Mouse (Mus musculus) hindbrain, postnatal 0 days (tissue): ENCODE measurements around the gene Tagap. TPM values are rescaled to one million over a fixed set of nuclear protein-coding genes. Genes with fewer than 3 reads are reported as not detected.
"Not testable (repeated sequence)": the region's sequence is repeated elsewhere in the genome, so short reads cannot be mapped to it uniquely, and the experiment has no call there.

Experiments
- ATAC-seq: fragments of 200-750 bp; cut with Nextera tagmentation; 2 replicates; pipeline ENCODE4 v1.8.0; 2017; ENCODE audit warnings: mild to moderate bottlenecking, moderate TSS enrichment, moderate library complexity
- DNase-seq: peaks from one replicate; pipeline ENCODE4 v3.0.0-alpha.2; 2015; ENCODE audit warnings: low spot score
- H3K27ac ChIP-seq: fragments of 300-500 bp; sonication (generic); 2 replicates; pipeline ENCODE4 v1.5.1; 2014; ENCODE audit warnings: mild to moderate bottlenecking
- H3K27me3 ChIP-seq: fragments of 300-500 bp; sonication (generic); 2 replicates; pipeline ENCODE4 v1.6.1; 2014; ENCODE audit warnings: low read length, mixed read lengths; ENCODE audit not compliant: insufficient read depth
- H3K36me3 ChIP-seq: fragments of 300-500 bp; sonication (generic); 2 replicates; pipeline ENCODE4 v1.6.1; 2014; ENCODE audit warnings: low read length, mixed read lengths; ENCODE audit not compliant: insufficient read depth
- H3K4me1 ChIP-seq: fragments of 300-500 bp; sonication (generic); 2 replicates; pipeline ENCODE4 v1.6.1; 2014; ENCODE audit warnings: antibody characterized with exemption, low read length, mixed read lengths; ENCODE audit not compliant: insufficient read depth
- H3K4me2 ChIP-seq: fragments of 300-500 bp; sonication (generic); 2 replicates; pipeline ENCODE4 v1.6.1; 2014; ENCODE audit warnings: low read depth, mild to moderate bottlenecking, low read length, moderate library complexity, mixed read lengths
- H3K4me3 ChIP-seq: fragments of 300-500 bp; sonication (generic); 2 replicates; pipeline ENCODE4 v1.5.1; 2014; ENCODE audit warnings: low read length
- H3K9ac ChIP-seq: fragments of 300-500 bp; sonication (generic); replicated peaks from 2 replicates; pipeline ENCODE4 v1.6.1; 2014; ENCODE audit warnings: mild to moderate bottlenecking, low read length, moderate library complexity, mixed read lengths
- H3K9me3 ChIP-seq: fragments of 300-500 bp; sonication (generic); 2 replicates; pipeline ENCODE4 v1.6.1; 2016; ENCODE audit warnings: low read length, mixed read lengths
- CTCF ChIP-seq: IDR thresholded peaks from 2 replicates; pipeline ENCODE4 v1.5.1; 2016; ENCODE audit warnings: antibody characterized with exemption, control low read depth, low read depth
- WGBS: fragments of 180-500 bp; shearing (Covaris S2); extraction: QIAGEN DNeasy Blood & Tissue Kit; methylation state at CpG from one replicate; pipeline ENCODE4 v1.1.7; 2014; 5-methylcytosine and 5-hydroxymethylcytosine counted together
- polyA plus RNA-seq: library from polyadenylated mRNA; unstranded; fragments of >200 nt; fragmentation: Nextera tagmentation; extraction: Ambion mirVana; gene quantifications from 2 replicates; pipeline ENCODE4 v1.2.1, GENCODE M21; 2015
- total RNA-seq: library from RNA; depleted of rRNA; stranded (reverse); fragments of >200 nt; gene quantifications from 2 replicates; pipeline ENCODE4 v1.2.3, GENCODE M21; 2014

Gene Tagap
- total and polyA plus RNA-seq, 2 experiments from 2014 or later, result 0.33 to 1.4 TPM

DNA sequence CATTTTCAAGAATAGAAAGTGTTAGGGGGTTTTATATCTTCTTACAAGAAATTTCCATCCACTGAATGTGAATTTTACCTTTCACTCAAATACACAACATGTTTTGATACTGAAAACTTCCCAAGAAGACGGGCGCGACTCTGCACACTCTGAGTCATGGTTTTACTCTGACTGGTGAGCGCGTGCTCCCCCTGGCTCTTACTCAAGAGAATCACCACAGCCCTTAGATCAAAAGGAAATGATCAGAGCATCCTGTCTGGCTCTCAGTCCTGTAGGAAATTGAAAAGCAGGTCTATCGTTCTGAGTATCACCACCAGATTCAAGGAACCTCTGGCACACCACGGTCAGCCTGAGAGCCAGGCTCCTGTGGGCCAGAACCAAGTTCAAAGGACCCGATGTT lies 13.8 kb downstream of the Tagap start:
- Histone ChIP-seq H3K4me3 (no peak overlapping the region), H3K36me3 (no peaks in the 10 kb centered on the region), H3K4me1 (no peaks in the 10 kb centered on the region), H3K4me2 (no peak overlapping the region), H3K9me3 (no peaks in the 10 kb centered on the region), H3K27me3 (no peaks in the 10 kb centered on the region), H3K9ac (no peak overlapping the region), H3K27ac (no peak overlapping the region)
- DNase-seq, result peak; percentile 49
- ATAC-seq, result no peak
- TF ChIP-seq CTCF, result peak; percentile 55
- 58% methylated on average over 8 of the region's 8 CpGs for WGBS

DNA sequence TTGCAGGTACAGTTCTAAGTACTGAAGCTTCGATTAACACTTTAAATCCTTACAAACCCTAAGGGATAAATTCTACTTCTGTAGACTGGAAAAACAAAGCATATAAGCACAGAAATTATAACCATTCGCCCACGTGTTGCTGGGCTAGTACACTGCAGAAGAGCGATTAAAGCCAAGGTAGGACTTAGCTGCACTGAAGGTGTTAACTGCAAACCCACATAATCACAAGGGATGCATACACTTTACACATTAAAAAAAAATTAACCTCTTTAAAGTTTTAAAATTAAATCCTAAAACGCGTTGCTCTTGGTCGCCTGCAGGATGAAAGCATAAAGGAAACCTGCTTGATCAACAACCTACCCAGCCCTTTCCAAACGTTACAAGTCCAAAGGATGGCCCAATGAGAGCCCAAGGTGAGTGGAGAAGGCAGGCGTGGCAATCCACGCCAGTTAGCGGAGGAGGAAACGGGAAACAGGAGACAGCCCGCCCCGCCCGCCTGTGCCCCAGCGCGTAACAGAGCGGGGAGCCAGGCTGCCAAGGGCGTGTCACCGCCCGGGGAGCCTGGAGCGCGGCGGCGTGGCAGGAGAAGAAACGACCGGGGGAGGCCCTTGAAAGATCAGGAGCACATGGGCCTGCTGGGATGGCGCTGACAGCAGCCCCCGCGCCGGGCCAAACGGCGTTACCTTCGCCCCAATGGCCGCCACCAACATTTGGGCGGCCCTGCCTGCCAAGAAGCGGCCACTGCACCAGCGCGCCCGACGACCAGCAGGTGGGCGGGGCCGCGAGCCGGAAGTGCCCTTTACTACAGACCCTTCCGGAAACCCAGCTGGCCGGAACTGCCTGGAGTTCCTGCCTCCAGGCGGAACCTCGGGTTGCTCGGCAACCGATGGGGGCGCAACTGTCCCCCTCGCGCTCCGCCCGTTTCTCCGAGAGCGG lies 19.6 kb downstream of the Tagap start, which contains the start of gene Rsph3a:
TSS of gene Rsph3a (plus strand) at position 498 of the 936 bp plus-strand sequence.
- H3K4me3 ChIP-seq, result peak within 1 kb of the TSS; percentile 43
- H3K36me3 ChIP-seq, H3K27me3 ChIP-seq, H3K9me3 ChIP-seq, H3K4me1 ChIP-seq: not testable (repeated sequence)
- WGBS, result 4% methylated on average over 54 of the region's 58 CpGs
- DNase-seq (peak; percentile 94), ATAC-seq (peak; percentile 99)
- TF ChIP-seq CTCF, result peak; percentile 43
- H3K27ac ChIP-seq, result peak within 1 kb of the TSS; percentile 86
- H3K9ac ChIP-seq, result peak within 1 kb of the TSS; percentile 50
- H3K4me2 ChIP-seq, result peak within 1 kb of the TSS; percentile 59

GRCm38 (mm10) chr17:7946053-7946627 lies 20.3 kb downstream of the Tagap start:
- peak overlapping the region; percentile 86 for H3K27ac ChIP-seq
- ATAC-seq, result peak; percentile 83
- WGBS, result 3% methylated on average over 10 of the region's 27 CpGs

GRCm38 (mm10) chr17:7951333-7951732 lies 25.5 kb downstream of the Tagap start:
- H3K27me3 ChIP-seq, ATAC-seq, H3K4me3 ChIP-seq, H3K9me3 ChIP-seq, H3K36me3 ChIP-seq, H3K4me2 ChIP-seq, H3K4me1 ChIP-seq, DNase-seq, H3K27ac ChIP-seq, H3K9ac ChIP-seq: not testable (repeated sequence)
- no CpG with 5 or more reads among the region's 4 CpGs for WGBS

More at GRCm38 (mm10) chr17:7946053-7946627, 20.3 kb downstream of the Tagap start:
- H3K4me1 ChIP-seq, H3K27me3 ChIP-seq, DNase-seq, H3K36me3 ChIP-seq, H3K9me3 ChIP-seq: not testable (repeated sequence)
- Histone ChIP-seq H3K4me2 (peak overlapping the region; percentile 59), H3K9ac (peak overlapping the region; percentile 50; the same call in 1 of the 2 replicates), H3K4me3 (peak overlapping the region; percentile 43)

DNA sequence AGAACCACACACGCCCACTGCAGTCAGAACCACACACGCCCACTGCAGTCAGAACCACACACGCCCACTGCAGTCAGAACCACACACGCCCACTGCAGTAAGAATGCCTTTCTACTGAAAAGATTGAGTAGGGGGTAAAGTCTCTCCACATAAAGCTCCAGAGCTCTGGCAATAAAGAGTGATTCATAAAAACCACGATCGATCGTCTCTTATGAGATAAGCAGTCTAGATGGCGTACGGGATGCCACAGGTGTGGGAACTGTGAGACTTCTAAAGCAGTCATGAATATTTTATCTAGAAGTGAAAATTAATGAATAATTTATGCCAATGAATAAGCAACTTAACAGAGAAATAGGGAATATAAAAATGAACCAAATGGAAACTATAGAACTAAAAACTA lies 31.4 kb downstream of the Tagap start:
- H3K4me3 ChIP-seq, H3K4me2 ChIP-seq, H3K9ac ChIP-seq, H3K9me3 ChIP-seq, ATAC-seq, DNase-seq, H3K36me3 ChIP-seq, H3K27me3 ChIP-seq, H3K27ac ChIP-seq, H3K4me1 ChIP-seq: not testable (repeated sequence)
- WGBS, result 95% methylated on average over 8 of the region's 9 CpGs

GRCm38 (mm10) chr17:7963333-7963732 lies 37.5 kb downstream of the Tagap start:
- H3K9me3 ChIP-seq, ATAC-seq: not testable (repeated sequence)
- 88% methylated on average over 4 of the region's 4 CpGs for WGBS

GRCm38 (mm10) chr17:7964398-7964797 lies 38.6 kb downstream of the Tagap start:
- not testable (repeated sequence) for H3K4me3 ChIP-seq, H3K4me2 ChIP-seq, H3K9ac ChIP-seq, ATAC-seq, H3K36me3 ChIP-seq, H3K27me3 ChIP-seq, DNase-seq, H3K9me3 ChIP-seq, H3K27ac ChIP-seq, H3K4me1 ChIP-seq
- 92% methylated on average over 2 of the region's 2 CpGs for WGBS

More at GRCm38 (mm10) chr17:7963333-7963732, 37.5 kb downstream of the Tagap start:
- not testable (repeated sequence) for DNase-seq, H3K27me3 ChIP-seq, H3K9ac ChIP-seq, H3K36me3 ChIP-seq, H3K4me2 ChIP-seq, H3K4me3 ChIP-seq, H3K4me1 ChIP-seq, H3K27ac ChIP-seq

- H3K4me1 ChIP-seq, ATAC-seq, H3K27ac ChIP-seq, H3K4me2 ChIP-seq, DNase-seq, H3K36me3 ChIP-seq, H3K4me3 ChIP-seq, H3K9me3 ChIP-seq, H3K9ac ChIP-seq, H3K27me3 ChIP-seq: not testable (repeated sequence)
- 96% methylated on average over 3 of the region's 5 CpGs for WGBS
Observed at GRCm38 (mm10) chr17:7968490-7968889, 42.7 kb downstream of the Tagap start.

DNA sequence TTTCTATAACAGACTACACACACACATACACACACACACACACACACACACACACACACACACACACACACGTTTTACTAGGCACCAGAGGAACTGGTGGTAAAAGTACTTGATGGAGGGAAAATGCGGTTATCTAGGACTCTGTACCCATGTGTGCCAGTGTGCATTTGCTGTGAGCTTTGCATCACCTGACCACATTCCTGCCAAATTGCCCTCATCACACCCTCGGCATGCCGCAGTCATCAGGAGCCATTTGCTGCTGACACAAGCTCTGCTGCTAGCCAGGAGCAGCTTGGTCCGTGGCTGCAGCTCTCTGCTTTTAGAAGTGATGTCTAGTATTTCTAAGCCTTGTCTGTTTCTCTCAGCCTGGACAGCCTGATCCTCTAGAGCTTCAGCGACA lies 44.0 kb downstream of the Tagap start:
- WGBS, result 76% methylated on average over 2 of the region's 6 CpGs
- H3K4me2 ChIP-seq, H3K4me3 ChIP-seq, H3K27me3 ChIP-seq, H3K36me3 ChIP-seq, H3K9ac ChIP-seq, H3K27ac ChIP-seq, H3K4me1 ChIP-seq, H3K9me3 ChIP-seq, DNase-seq, ATAC-seq: not testable (repeated sequence)
